Mouse (Mus musculus): ENCODE measurements around the gene Bcl11b.

GRCm38 (mm10) chr12:107997901-107998300 lies 5.5 kb downstream of the Bcl11b start:
- no peak for TF ChIP-seq CTCF (IDR thresholded peaks at IDR 0.05; ENCODE audit: extremely low read depth, insufficient read depth, insufficient read length, insufficient replicate concordance)
- TF ChIP-seq POLR2A (IDR thresholded peaks at IDR 0.05; ENCODE audit: low read depth, low read length): no peak

All from spleen, adult 2 months (tissue).